ENCODE assay signal across 28 mouse cellular contexts in the genomic region with DNA sequence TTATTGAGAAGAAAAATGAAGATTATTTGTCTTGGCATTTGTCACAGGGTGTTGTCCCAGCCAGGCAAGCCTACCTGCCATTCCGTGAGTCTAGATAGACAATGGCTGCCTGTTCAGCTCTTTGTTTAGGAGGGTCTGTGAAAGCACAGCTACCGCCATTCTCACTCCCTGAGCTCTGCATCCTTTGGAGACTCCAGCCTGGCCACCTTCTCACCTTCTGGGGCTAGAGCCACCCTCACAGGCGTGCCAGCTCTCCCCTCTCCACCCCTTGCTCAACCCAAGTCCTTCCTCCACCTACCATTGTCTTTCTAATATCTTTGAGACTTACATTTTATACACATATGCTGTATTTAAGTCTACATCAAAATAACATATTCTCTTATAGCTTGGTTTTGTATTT. TPM values are rescaled to one million over a fixed set of nuclear protein-coding genes. Genes with fewer than 3 reads are reported as not detected.
DNase-seq lines count a peak whose midpoint lies in the region; ATAC-seq and TF ChIP-seq lines count a peak whose summit lies in the region.
"Had no signal": no experiment of that assay in that cellular context is flagged by ENCODE, and none has a peak within 500 bp of the region (broad histone marks: within the 10 kb centered on the region; RNA-seq: fewer than 3 reads in every experiment).

No protein-coding gene starts in this region.

- ATAC-seq in forebrain, postnatal 0 days = no peak
- no peak for ATAC-seq in forebrain, embryonic 12.5 days (ENCODE audit: low FRiP score)
- 0 out of 2 replicates have a peak, but pooled peaks have one; percentile 28 for ATAC-seq in lung, embryonic 16.5 days (ENCODE audit: low read depth)
- ATAC-seq: intestine, postnatal 0 days had no signal

- 0 out of 2 replicates have a peak, but pooled peaks cover 4% of the 10 kb centered on the region for H3K4me1 ChIP-seq in forebrain, postnatal 0 days (ENCODE audit: insufficient read depth)
- peaks cover 16% of the 10 kb centered on the region for H3K4me1 ChIP-seq in forebrain, embryonic 12.5 days
- H3K4me1 ChIP-seq in lung, embryonic 16.5 days (replicated peaks; ENCODE audit: control insufficient read depth, insufficient read depth, low read length) = no peaks in the 10 kb centered on the region
- peaks cover 2% of the 10 kb centered on the region for H3K4me1 ChIP-seq in ES-Bruce4 (ENCODE audit: control insufficient read depth, insufficient read depth, low read length)
- H3K4me1 ChIP-seq: liver, embryonic 13.5 days had no signal

- no peak overlapping the region for H3K4me3 ChIP-seq in forebrain, postnatal 0 days (ENCODE audit: low read depth, low read length)
- H3K4me3 ChIP-seq in forebrain, embryonic 12.5 days (replicated peaks) = no peak overlapping the region
- H3K4me3 ChIP-seq in lung, embryonic 16.5 days (ENCODE audit: low read length) = no peak overlapping the region
- H3K4me3 ChIP-seq in ES-Bruce4 (ENCODE audit: low read depth, low read length) = no peak overlapping the region
- H3K4me3 ChIP-seq: heart, embryonic 12.5 days; kidney, embryonic 15.5 days; limb, embryonic 13.5 days; liver, embryonic 13.5 days had no signal

- no peak overlapping the region for H3K4me2 ChIP-seq in forebrain, postnatal 0 days (ENCODE audit: low read depth)
- H3K4me2 ChIP-seq in forebrain, embryonic 12.5 days = no peak overlapping the region
- no peak overlapping the region for H3K4me2 ChIP-seq in lung, embryonic 16.5 days (ENCODE audit: low read depth, low read length)
- H3K4me2 ChIP-seq: heart, embryonic 12.5 days; kidney, embryonic 15.5 days; limb, embryonic 13.5 days; liver, embryonic 13.5 days had no signal

- TF ChIP-seq CTCF in forebrain, postnatal 0 days (IDR thresholded peaks at IDR 0.05; ENCODE audit: low read depth) = no peak
- TF ChIP-seq CTCF in ES-Bruce4 (IDR thresholded peaks at IDR 0.05; ENCODE audit: low read depth, low read length) = no peak

- H3K9ac ChIP-seq in forebrain, postnatal 0 days = no peak overlapping the region
- no peak overlapping the region for H3K9ac ChIP-seq in forebrain, embryonic 12.5 days
- no peak overlapping the region for H3K9ac ChIP-seq in lung, embryonic 16.5 days (ENCODE audit: low read length)
- no peak overlapping the region for H3K9ac ChIP-seq in ES-Bruce4 (ENCODE audit: low read depth, poor library complexity, severe bottlenecking)
- H3K9ac ChIP-seq: heart, embryonic 12.5 days; kidney, embryonic 15.5 days; limb, embryonic 13.5 days; liver, embryonic 13.5 days had no signal

- no peak for DNase-seq in forebrain, postnatal 0 days
- DNase-seq in lung, postnatal 4 days = no peak
- peak; percentile 41 for DNase-seq in ZHBTc4 (ENCODE audit: low read depth, low spot score)
- no peak for DNase-seq in frontal cortex, postnatal 10 days (ENCODE audit: low spot score in 2 of 2)
- DNase-seq: adrenal gland, postnatal 36 days; cerebellum, adult 9-10 months; gastrocnemius, postnatal 10 days; heart, postnatal 10 days; kidney, postnatal 36 days; layer of hippocampus, postnatal 36 days; liver, embryonic 13.5 days; lung, adult 2 months; retina, postnatal 1 day; right cerebral cortex, postnatal 25 days; spleen, adult 18-20 months had no signal

- H3K36me3 ChIP-seq in forebrain, postnatal 0 days (ENCODE audit: insufficient read depth) = no peaks in the 10 kb centered on the region
- no peaks in the 10 kb centered on the region for H3K36me3 ChIP-seq in forebrain, embryonic 12.5 days (replicated peaks)
- no peaks in the 10 kb centered on the region for H3K36me3 ChIP-seq in lung, embryonic 16.5 days (ENCODE audit: control insufficient read depth, insufficient read depth, low read length)
- H3K36me3 ChIP-seq in ES-Bruce4 (ENCODE audit: control insufficient read depth, insufficient read depth, low read length, poor library complexity, severe bottlenecking) = no peaks in the 10 kb centered on the region
- H3K36me3 ChIP-seq: heart, embryonic 12.5 days; kidney, embryonic 15.5 days; limb, embryonic 13.5 days; liver, embryonic 13.5 days had no signal

- 42% methylated on average over 3 of the region's 3 CpGs for WGBS in forebrain, postnatal 0 days
- 28% methylated on average over 3 of the region's 3 CpGs for WGBS in forebrain, embryonic 12.5 days
- WGBS in lung, embryonic 16.5 days = 37% methylated on average over 3 of the region's 3 CpGs

- no peaks in the 10 kb centered on the region for H3K9me3 ChIP-seq in forebrain, postnatal 0 days (ENCODE audit: low read length)
- H3K9me3 ChIP-seq in forebrain, embryonic 12.5 days = no peaks in the 10 kb centered on the region
- no peaks in the 10 kb centered on the region for H3K9me3 ChIP-seq in lung, embryonic 16.5 days (ENCODE audit: control insufficient read depth, low read length)
- no peaks in the 10 kb centered on the region for H3K9me3 ChIP-seq in ES-Bruce4 (replicated peaks; ENCODE audit: control insufficient read depth, insufficient read depth, low read length, poor library complexity, severe bottlenecking)
- H3K9me3 ChIP-seq: heart, embryonic 12.5 days; kidney, embryonic 15.5 days; limb, embryonic 13.5 days; liver, embryonic 13.5 days; megakaryocyte, embryonic 14.5 days had no signal

- H3K27ac ChIP-seq in forebrain, postnatal 0 days (ENCODE audit: low read depth, low read length) = peak overlapping the region; percentile 62
- no peak overlapping the region for H3K27ac ChIP-seq in forebrain, embryonic 12.5 days
- H3K27ac ChIP-seq in lung, embryonic 16.5 days (ENCODE audit: low read length) = no peak overlapping the region
- H3K27ac ChIP-seq in ES-Bruce4 (ENCODE audit: insufficient read depth, low read length) = 0 out of 2 replicates have a peak overlapping the region, but pooled peaks have one; percentile 20
- H3K27ac ChIP-seq: kidney, embryonic 15.5 days; limb, embryonic 13.5 days; liver, embryonic 13.5 days had no signal

- 0 out of 2 replicates have a peak, but pooled peaks have one; percentile 62 for TF ChIP-seq EP300 in ES-Bruce4 (IDR thresholded peaks at IDR 0.05; ENCODE audit: insufficient read depth, low read depth, low read length)

- no peaks in the 10 kb centered on the region for H3K27me3 ChIP-seq in forebrain, postnatal 0 days (ENCODE audit: insufficient read depth, low read length)
- peaks cover 8% of the 10 kb centered on the region; the same call in 1 of the 2 replicates for H3K27me3 ChIP-seq in forebrain, embryonic 12.5 days
- H3K27me3 ChIP-seq in lung, embryonic 16.5 days (ENCODE audit: control insufficient read depth, insufficient read depth, low read depth, low read length) = peaks cover 2% of the 10 kb centered on the region
- no peaks in the 10 kb centered on the region for H3K27me3 ChIP-seq in ES-Bruce4 (ENCODE audit: control insufficient read depth, insufficient read depth, low read length, poor library complexity, severe bottlenecking)
- H3K27me3 ChIP-seq: liver, embryonic 13.5 days had no signal

- TF ChIP-seq POLR2A in ES-Bruce4 (IDR thresholded peaks at IDR 0.05; ENCODE audit: insufficient read depth, low read length) = no peak

RNA-seq across cellular contexts. Expression of a gene that starts 31.0 kb away (rescaled TPM):
- total RNA-seq in forebrain, postnatal 0 days (2014; rRNA removed) = not detected in 2 replicates
- polyA plus RNA-seq in forebrain, postnatal 0 days (2015; fragmentation: Nextera tagmentation; extraction: Ambion mirVana) = not detected in 2 replicates
- polyA plus RNA-seq in forebrain, embryonic 12.5 days (2016; fragmentation: Nextera tagmentation; extraction: Ambion mirVana) = not detected in 2 replicates
- polyA plus RNA-seq in lung, embryonic 16.5 days (2015; fragmentation: Nextera tagmentation; extraction: Ambion mirVana) = 0.53 and 0.62 TPM in 2 replicates
- polyA plus RNA-seq in ES-Bruce4 (2011; ENCODE audit: insufficient read depth, insufficient read length, low read depth, missing spikeins) = not detected in 2 replicates
- total RNA-seq: granulocyte monocyte progenitor cell, adult 5-6 weeks; layer of hippocampus, adult 8-10 months; layer of hippocampus, postnatal 36 days; left cerebral cortex, postnatal 10 days; monocyte, adult 5-6 weeks had no signal
- polyA plus RNA-seq: embryonic facial prominence, embryonic 14.5 days; heart, embryonic 12.5 days; intestine, postnatal 0 days; kidney, embryonic 15.5 days; liver, embryonic 13.5 days had no signal

Comparison
In these comparisons a context has a peak if more than half of its experiments do, and no peak if none do; other contexts are left out.
1. H3K27ac ChIP-seq: peak in forebrain, postnatal 0 days (single experiment) and ES-Bruce4 (single experiment); none in forebrain, embryonic 12.5 days (single experiment) and lung, embryonic 16.5 days (single experiment).